Mouse (Mus musculus) cerebellum, adult 2 months (tissue): ENCODE results near the gene Fstl4.

Source experiments
- CTCF ChIP-seq: fragments of 200-500 bp; IDR thresholded peaks from 2 replicates; pipeline ENCODE4 v1.5.1; 2011; ENCODE audit warnings: low read depth, mild to moderate bottlenecking, control low read depth, low read length, moderate library complexity, borderline replicate concordance; ENCODE audit not compliant: insufficient read depth
- POLR2A ChIP-seq: fragments of 200-500 bp; IDR thresholded peaks from 2 replicates; pipeline ENCODE4 v1.6.1; 2011; ENCODE audit warnings: low read length, control low read depth, borderline replicate concordance; ENCODE audit not compliant: insufficient read depth

GRCm38 (mm10) chr11:52775291-52775690 lies 10.9 kb downstream of the Fstl4 start:
- TF ChIP-seq CTCF (no peak), POLR2A (no peak)
